Mouse (Mus musculus): ENCODE data around the gene Dclk1. TPM values are rescaled to one million over a fixed set of nuclear protein-coding genes. Genes with fewer than 3 reads are reported as not detected.

Dclk1 gene
- polyA plus RNA-seq, 1 experiment from 2014 or later, result 148 TPM

- 18% methylated on average over 1 of the region's 1 CpGs for WGBS
- no peak overlapping the region for H3K9ac ChIP-seq
- no peak overlapping the region for H3K4me2 ChIP-seq
- H3K4me3 ChIP-seq (replicated peaks), result no peak overlapping the region
- H3K27ac ChIP-seq, result no peak overlapping the region
- H3K4me1 ChIP-seq, result peaks cover 55% of the 10 kb centered on the region
- H3K9me3 ChIP-seq, result no peaks in the 10 kb centered on the region
- no peaks in the 10 kb centered on the region; the same call in 1 of the 2 replicates for H3K27me3 ChIP-seq
- ATAC-seq (ENCODE audit: low FRiP score), result no peak
- H3K36me3 ChIP-seq (replicated peaks), result no peaks in the 10 kb centered on the region
Observed at GRCm38 (mm10) chr3:55527566-55527965, 285.4 kb downstream of the Dclk1 start.

GRCm38 (mm10) chr3:55528012-55528411 is 285.8 kb downstream of the Dclk1 start:
- H3K36me3 ChIP-seq (replicated peaks), result no peaks in the 10 kb centered on the region
- no peak for ATAC-seq (ENCODE audit: low FRiP score)

GRCm38 (mm10) chr3:55529414-55529813 is 287.2 kb downstream of the Dclk1 start:
- no peak overlapping the region for H3K27ac ChIP-seq
- WGBS, result 68% methylated on average over 2 of the region's 2 CpGs
- no peaks in the 10 kb centered on the region for H3K9me3 ChIP-seq
- no peak overlapping the region for H3K4me2 ChIP-seq
- H3K4me1 ChIP-seq, result peaks cover 40% of the 10 kb centered on the region
- H3K4me3 ChIP-seq (replicated peaks), result no peak overlapping the region
- H3K27me3 ChIP-seq, result no peaks in the 10 kb centered on the region
- H3K36me3 ChIP-seq (replicated peaks), result no peaks in the 10 kb centered on the region
- no peak overlapping the region for H3K9ac ChIP-seq
- ATAC-seq (ENCODE audit: low FRiP score), result no peak

More at GRCm38 (mm10) chr3:55528012-55528411, 285.8 kb downstream of the Dclk1 start:
- Histone ChIP-seq H3K4me3 (replicated peaks) (no peak overlapping the region), H3K27ac (0 out of 2 replicates have a peak overlapping the region, but pooled peaks have one; percentile 8), H3K4me1 (peaks cover 53% of the 10 kb centered on the region), H3K9me3 (no peaks in the 10 kb centered on the region), H3K9ac (no peak overlapping the region), H3K27me3 (no peaks in the 10 kb centered on the region; the same call in 1 of the 2 replicates), H3K4me2 (no peak overlapping the region)
- WGBS, result 88% methylated on average over 5 of the region's 5 CpGs

- H3K9ac ChIP-seq, result no peak overlapping the region
- H3K4me3 ChIP-seq (replicated peaks), result no peak overlapping the region
- no peak overlapping the region for H3K27ac ChIP-seq
- H3K4me2 ChIP-seq, result no peak overlapping the region
- WGBS, result 84% methylated on average over 14 of the region's 14 CpGs
- no peaks in the 10 kb centered on the region for H3K27me3 ChIP-seq
- ATAC-seq (ENCODE audit: low FRiP score), result no peak
- no peaks in the 10 kb centered on the region for H3K9me3 ChIP-seq
- peaks cover 30% of the 10 kb centered on the region; the same call in 1 of the 2 replicates for H3K4me1 ChIP-seq
- no peaks in the 10 kb centered on the region for H3K36me3 ChIP-seq (replicated peaks)
Observed at GRCm38 (mm10) chr3:55531204-55532044, 289.3 kb downstream of the Dclk1 start.

GRCm38 (mm10) chr3:55532175-55532973 is 290.2 kb downstream of the Dclk1 start:
- no peaks in the 10 kb centered on the region for H3K9me3 ChIP-seq
- ATAC-seq (ENCODE audit: low FRiP score), result no peak
- peaks cover 29% of the 10 kb centered on the region for H3K4me1 ChIP-seq
- no peak overlapping the region for H3K4me3 ChIP-seq (replicated peaks)
- no peak overlapping the region for H3K4me2 ChIP-seq
- 83% methylated on average over 17 of the region's 17 CpGs for WGBS
- H3K36me3 ChIP-seq (replicated peaks), result no peaks in the 10 kb centered on the region
- no peak overlapping the region for H3K9ac ChIP-seq
- H3K27ac ChIP-seq, result no peak overlapping the region
- no peaks in the 10 kb centered on the region for H3K27me3 ChIP-seq

- Histone ChIP-seq H3K4me3 (replicated peaks) (no peak overlapping the region), H3K27ac (no peak overlapping the region), H3K4me2 (no peak overlapping the region), H3K9me3 (no peaks in the 10 kb centered on the region), H3K4me1 (peaks cover 21% of the 10 kb centered on the region), H3K36me3 (replicated peaks) (no peaks in the 10 kb centered on the region), H3K27me3 (no peaks in the 10 kb centered on the region), H3K9ac (no peak overlapping the region)
- ATAC-seq (ENCODE audit: low FRiP score), result no peak
- WGBS, result 87% methylated on average over 9 of the region's 9 CpGs
Observed at GRCm38 (mm10) chr3:55535591-55536200, 293.5 kb downstream of the Dclk1 start.

GRCm38 (mm10) chr3:55536901-55537300 is 294.7 kb downstream of the Dclk1 start:
- WGBS, result 76% methylated on average over 6 of the region's 6 CpGs
- no peak for ATAC-seq (ENCODE audit: low FRiP score)

GRCm38 (mm10) chr3:55537714-55538113 is 295.6 kb downstream of the Dclk1 start:
- Histone ChIP-seq H3K4me1 (peaks cover 18% of the 10 kb centered on the region), H3K27me3 (no peaks in the 10 kb centered on the region)

More at GRCm38 (mm10) chr3:55536901-55537300, 294.7 kb downstream of the Dclk1 start:
- H3K4me3 ChIP-seq (replicated peaks), result no peak overlapping the region
- H3K9ac ChIP-seq, result no peak overlapping the region
- no peaks in the 10 kb centered on the region for H3K27me3 ChIP-seq
- H3K4me1 ChIP-seq, result peaks cover 15% of the 10 kb centered on the region
- H3K4me2 ChIP-seq, result no peak overlapping the region
- H3K36me3 ChIP-seq (replicated peaks), result no peaks in the 10 kb centered on the region
- H3K9me3 ChIP-seq, result no peaks in the 10 kb centered on the region
- H3K27ac ChIP-seq, result no peak overlapping the region

GRCm38 (mm10) chr3:55539400-55539799 is 297.2 kb downstream of the Dclk1 start:
- no peak overlapping the region for H3K4me3 ChIP-seq (replicated peaks)
- no peak overlapping the region for H3K4me2 ChIP-seq
- ATAC-seq (ENCODE audit: low FRiP score), result no peak
- 0 out of 2 replicates have a peak overlapping the region, but pooled peaks have one; percentile 3 for H3K27ac ChIP-seq
- no peaks in the 10 kb centered on the region for H3K36me3 ChIP-seq (replicated peaks)
- WGBS, result 75% methylated on average over 4 of the region's 4 CpGs
- H3K9ac ChIP-seq, result no peak overlapping the region
- no peaks in the 10 kb centered on the region for H3K9me3 ChIP-seq
- H3K27me3 ChIP-seq, result peaks cover 10% of the 10 kb centered on the region; the same call in 1 of the 2 replicates
- H3K4me1 ChIP-seq, result peaks cover 26% of the 10 kb centered on the region

More at GRCm38 (mm10) chr3:55537714-55538113, 295.6 kb downstream of the Dclk1 start:
- H3K27ac ChIP-seq, result no peak overlapping the region
- no peak overlapping the region for H3K4me2 ChIP-seq
- no peak for ATAC-seq (ENCODE audit: low FRiP score)
- no peak overlapping the region for H3K9ac ChIP-seq
- H3K9me3 ChIP-seq, result no peaks in the 10 kb centered on the region
- H3K36me3 ChIP-seq (replicated peaks), result no peaks in the 10 kb centered on the region
- WGBS, result 56% methylated on average over 5 of the region's 5 CpGs
- H3K4me3 ChIP-seq (replicated peaks), result no peak overlapping the region

GRCm38 (mm10) chr3:55539811-55540293 is 297.7 kb downstream of the Dclk1 start:
- H3K27me3 ChIP-seq, result peaks cover 10% of the 10 kb centered on the region; the same call in 1 of the 2 replicates
- WGBS, result 88% methylated on average over 12 of the region's 12 CpGs
- no peak overlapping the region for H3K27ac ChIP-seq
- ATAC-seq (ENCODE audit: low FRiP score), result no peak
- H3K4me2 ChIP-seq, result no peak overlapping the region
- H3K9ac ChIP-seq, result no peak overlapping the region
- no peak overlapping the region for H3K4me3 ChIP-seq (replicated peaks)
- H3K36me3 ChIP-seq (replicated peaks), result no peaks in the 10 kb centered on the region
- peaks cover 27% of the 10 kb centered on the region for H3K4me1 ChIP-seq
- no peaks in the 10 kb centered on the region for H3K9me3 ChIP-seq

- Histone ChIP-seq H3K4me1 (peaks cover 27% of the 10 kb centered on the region), H3K4me3 (replicated peaks) (no peak overlapping the region), H3K27me3 (peaks cover 10% of the 10 kb centered on the region; the same call in 1 of the 2 replicates), H3K9ac (no peak overlapping the region), H3K4me2 (no peak overlapping the region), H3K9me3 (no peaks in the 10 kb centered on the region), H3K27ac (no peak overlapping the region), H3K36me3 (replicated peaks) (no peaks in the 10 kb centered on the region)
- WGBS, result 91% methylated on average over 6 of the region's 6 CpGs
- ATAC-seq (ENCODE audit: low FRiP score), result no peak
Observed at GRCm38 (mm10) chr3:55540406-55541140, 298.4 kb downstream of the Dclk1 start.

Data from forebrain, embryonic 12.5 days (tissue).